Mouse (Mus musculus) neural tube, postnatal 0 days (tissue): ENCODE measurements around the gene Nmrk1. TPM values are rescaled to one million over a fixed set of nuclear protein-coding genes. Genes with fewer than 3 reads are reported as not detected.

ENCODE experiments used
- polyA plus RNA-seq: library from polyadenylated mRNA; unstranded; fragments of >200 nt; fragmentation: Nextera tagmentation; extraction: Ambion mirVana; gene quantifications from 2 replicates; pipeline ENCODE4 v1.2.1, GENCODE M21; 2015

The Nmrk1 gene
- polyA plus RNA-seq: 7.6 and 7.8 TPM in 2 replicates

DNA sequence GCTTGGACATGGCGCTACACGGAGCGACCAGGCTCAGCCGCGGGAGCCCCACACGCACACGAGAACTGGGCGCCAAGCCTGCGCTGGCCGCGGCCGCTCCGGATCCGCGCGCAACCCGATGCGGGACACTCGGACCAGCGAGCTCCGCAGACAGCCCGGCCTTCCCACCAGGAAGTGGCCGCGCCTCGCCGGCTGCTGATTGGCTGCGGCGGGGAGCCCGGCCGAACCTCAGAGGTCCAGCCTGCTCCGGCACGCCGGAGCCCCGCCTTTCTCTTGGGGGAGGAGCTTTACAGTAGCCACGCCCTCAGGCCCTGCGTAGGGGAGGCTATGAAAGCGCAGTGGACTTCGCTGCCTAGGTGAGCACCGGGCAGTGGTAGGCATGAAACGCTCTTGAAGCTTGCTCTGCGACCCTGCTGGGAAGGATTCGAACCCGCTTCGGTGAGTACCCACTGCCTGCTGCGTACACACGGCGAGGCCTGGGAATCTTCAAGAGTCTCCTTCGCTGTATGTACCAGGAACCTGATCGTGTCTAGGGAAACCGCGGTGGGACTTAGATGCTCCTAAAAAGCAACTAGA lies at the start of gene Nmrk1, which contains the start of gene Ostf1:
Nmrk1 (plus strand) TSS at position 307 of the 576 bp plus-strand sequence.
Ostf1 (minus strand) TSS at position 180 of the 576 bp plus-strand sequence.

DNA sequence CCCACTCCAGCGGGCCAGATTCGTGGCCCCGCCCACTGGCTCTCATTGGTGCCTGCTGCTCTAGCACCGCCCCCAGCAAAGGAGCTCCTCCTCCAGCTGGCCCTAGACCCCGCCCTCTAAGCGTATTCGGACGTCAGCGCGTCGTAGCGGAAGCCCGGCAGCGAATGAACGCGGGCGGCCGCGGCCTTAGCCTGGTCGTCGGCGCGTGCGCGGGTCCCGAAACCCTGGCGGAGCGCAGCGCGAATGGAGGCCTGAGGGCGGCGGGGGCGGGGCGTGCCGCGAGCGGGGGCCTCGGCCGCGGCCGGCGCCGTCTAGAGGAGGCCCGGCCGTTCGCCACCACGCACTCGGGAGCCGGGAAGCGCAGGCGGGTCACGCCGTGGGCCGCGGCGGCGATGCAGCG lies 38.9 kb downstream of the Nmrk1 start, which contains the start of gene Carnmt1:
Carnmt1 (plus strand) TSS at position 157 of the 400 bp plus-strand sequence.

Other genes with a start within 250 kb of the Nmrk1 start
- gene Ostf1, start 127 bp upstream of the Nmrk1 start, polyA plus RNA-seq: 50.9 and 52.1 TPM in 2 replicates
- gene Carnmt1, start 38.8 kb downstream of the Nmrk1 start, polyA plus RNA-seq: 15.8 and 19.4 TPM in 2 replicates
- gene D030056L22Rik, start 81.2 kb downstream of the Nmrk1 start, polyA plus RNA-seq: 45.4 and 53.8 TPM in 2 replicates
- 0.32 and 0.37 TPM in 2 replicates for gene Trpm6, start 118.0 kb downstream of the Nmrk1 start, polyA plus RNA-seq